Mouse (Mus musculus): ENCODE measurements around the gene Iqgap2.

- TF ChIP-seq KAT2A (IDR thresholded peaks at IDR 0.05; ENCODE audit: insufficient replicate concordance, low read length): no peak
- no peak for TF ChIP-seq SMC3 (IDR thresholded peaks at IDR 0.05; ENCODE audit: low read depth, low read length)
- TF ChIP-seq MAX (IDR thresholded peaks at IDR 0.05; ENCODE audit: low read length): no peak
- no peak for TF ChIP-seq TCF12 (IDR thresholded peaks at IDR 0.05; ENCODE audit: low read depth, low read length)
- no peak for TF ChIP-seq POLR2A (IDR thresholded peaks at IDR 0.05; ENCODE audit: low read depth, low read length)
- TF ChIP-seq ZMIZ1 (IDR thresholded peaks at IDR 0.05; ENCODE audit: low read depth, low read length): no peak
- no peak for TF ChIP-seq PAX5 (IDR thresholded peaks at IDR 0.05; ENCODE audit: low read length)
- TF ChIP-seq NELFE (IDR thresholded peaks at IDR 0.05; ENCODE audit: low read depth, low read length): no peak
- TF ChIP-seq MYC (IDR thresholded peaks at IDR 0.05; ENCODE audit: low read depth, low read length): no peak
- no peak for TF ChIP-seq CHD1 (IDR thresholded peaks at IDR 0.05; ENCODE audit: low read depth, low read length)
Observed at GRCm38 (mm10) chr13:95818941-95819340, 72.8 kb downstream of the Iqgap2 start.
